Mouse (Mus musculus): Measurements from ENCODE around the gene Gm42669. TPM values are rescaled to one million over a fixed set of nuclear protein-coding genes. Genes with fewer than 3 reads are reported as not detected.

Gm42669 gene
- total and polyA plus RNA-seq, 2 experiments: 0.18 TPM; not detected in 1

GRCm38 (mm10) chr5:107480194-107480593, 27.2 kb upstream of the Gm42669 start:
- WGBS: 94% methylated on average over 2 of the region's 2 CpGs

GRCm38 (mm10) chr5:107488996-107489395, 18.4 kb upstream of the Gm42669 start:
- H3K27me3 ChIP-seq (ENCODE audit: control insufficient read depth, insufficient read depth, low read length): no peaks in the 10 kb centered on the region
- no peak overlapping the region for H3K9ac ChIP-seq (ENCODE audit: low read depth, low read length)
- peaks cover 2% of the 10 kb centered on the region; the same call in 1 of the 2 replicates for H3K36me3 ChIP-seq (ENCODE audit: control insufficient read depth, insufficient read depth, low read length)
- 85% methylated on average over 4 of the region's 4 CpGs for WGBS
- H3K27ac ChIP-seq (replicated peaks; ENCODE audit: insufficient read depth, low read depth, low read length): no peak overlapping the region
- no peak for DNase-seq (ENCODE audit: extremely low read depth, low read depth, low spot score)
- H3K4me1 ChIP-seq (ENCODE audit: control insufficient read depth, insufficient read depth, low read length): no peaks in the 10 kb centered on the region
- H3K4me3 ChIP-seq (ENCODE audit: insufficient read depth, low read depth, low read length): no peak overlapping the region
- H3K79me2 ChIP-seq (ENCODE audit: control insufficient read depth, insufficient read depth, low read length): no peaks in the 10 kb centered on the region
- TF ChIP-seq CTCF (IDR thresholded peaks at IDR 0.05; ENCODE audit: low read depth, low read length) (no peak), POLR2A (IDR thresholded peaks at IDR 0.05; ENCODE audit: extremely low read depth, insufficient read depth, low read length) (no peak)

More at GRCm38 (mm10) chr5:107480194-107480593, 27.2 kb upstream of the Gm42669 start:
- Histone ChIP-seq H3K9ac (ENCODE audit: low read depth, low read length) (no peak overlapping the region), H3K4me1 (ENCODE audit: control insufficient read depth, insufficient read depth, low read length) (no peaks in the 10 kb centered on the region), H3K27ac (replicated peaks; ENCODE audit: insufficient read depth, low read depth, low read length) (no peak overlapping the region), H3K36me3 (ENCODE audit: control insufficient read depth, insufficient read depth, low read length) (no peaks in the 10 kb centered on the region; the same call in 1 of the 2 replicates), H3K27me3 (ENCODE audit: control insufficient read depth, insufficient read depth, low read length) (no peaks in the 10 kb centered on the region), H3K4me3 (ENCODE audit: insufficient read depth, low read depth, low read length) (no peak overlapping the region), H3K79me2 (ENCODE audit: control insufficient read depth, insufficient read depth, low read length) (no peaks in the 10 kb centered on the region)
- TF ChIP-seq CTCF (IDR thresholded peaks at IDR 0.05; ENCODE audit: low read depth, low read length): no peak
- TF ChIP-seq POLR2A (IDR thresholded peaks at IDR 0.05; ENCODE audit: extremely low read depth, insufficient read depth, low read length): no peak
- no peak for DNase-seq (ENCODE audit: extremely low read depth, low read depth, low spot score)

- no peak overlapping the region for H3K27ac ChIP-seq (replicated peaks; ENCODE audit: insufficient read depth, low read depth, low read length)
- DNase-seq (ENCODE audit: extremely low read depth, low read depth, low spot score): no peak
- WGBS: 91% methylated on average over 9 of the region's 9 CpGs
- no peak overlapping the region for H3K4me3 ChIP-seq (ENCODE audit: insufficient read depth, low read depth, low read length)
- H3K79me2 ChIP-seq (ENCODE audit: control insufficient read depth, insufficient read depth, low read length): no peaks in the 10 kb centered on the region
- H3K4me1 ChIP-seq (ENCODE audit: control insufficient read depth, insufficient read depth, low read length): no peaks in the 10 kb centered on the region
- H3K36me3 ChIP-seq (ENCODE audit: control insufficient read depth, insufficient read depth, low read length): peaks cover 2% of the 10 kb centered on the region; the same call in 1 of the 2 replicates
- H3K9ac ChIP-seq (ENCODE audit: low read depth, low read length): no peak overlapping the region
- no peaks in the 10 kb centered on the region for H3K27me3 ChIP-seq (ENCODE audit: control insufficient read depth, insufficient read depth, low read length)
- TF ChIP-seq POLR2A (IDR thresholded peaks at IDR 0.05; ENCODE audit: extremely low read depth, insufficient read depth, low read length) (no peak), CTCF (IDR thresholded peaks at IDR 0.05; ENCODE audit: low read depth, low read length) (no peak)
Measured at GRCm38 (mm10) chr5:107491036-107491435, 16.4 kb upstream of the Gm42669 start.

GRCm38 (mm10) chr5:107492471-107492870, 14.9 kb upstream of the Gm42669 start:
- peaks cover 2% of the 10 kb centered on the region; the same call in 1 of the 2 replicates for H3K36me3 ChIP-seq (ENCODE audit: control insufficient read depth, insufficient read depth, low read length)
- 96% methylated on average over 2 of the region's 2 CpGs for WGBS
- H3K4me1 ChIP-seq (ENCODE audit: control insufficient read depth, insufficient read depth, low read length): no peaks in the 10 kb centered on the region
- DNase-seq (ENCODE audit: extremely low read depth, low read depth, low spot score): no peak
- no peak overlapping the region for H3K27ac ChIP-seq (replicated peaks; ENCODE audit: insufficient read depth, low read depth, low read length)
- H3K79me2 ChIP-seq (ENCODE audit: control insufficient read depth, insufficient read depth, low read length): no peaks in the 10 kb centered on the region
- H3K4me3 ChIP-seq (ENCODE audit: insufficient read depth, low read depth, low read length): no peak overlapping the region
- no peaks in the 10 kb centered on the region for H3K27me3 ChIP-seq (ENCODE audit: control insufficient read depth, insufficient read depth, low read length)
- TF ChIP-seq POLR2A (IDR thresholded peaks at IDR 0.05; ENCODE audit: extremely low read depth, insufficient read depth, low read length): no peak
- TF ChIP-seq CTCF (IDR thresholded peaks at IDR 0.05; ENCODE audit: low read depth, low read length): no peak
- no peak overlapping the region for H3K9ac ChIP-seq (ENCODE audit: low read depth, low read length)

- 97% methylated on average over 5 of the region's 5 CpGs for WGBS
- no peaks in the 10 kb centered on the region for H3K79me2 ChIP-seq (ENCODE audit: control insufficient read depth, insufficient read depth, low read length)
- TF ChIP-seq POLR2A (IDR thresholded peaks at IDR 0.05; ENCODE audit: extremely low read depth, insufficient read depth, low read length) (no peak), CTCF (IDR thresholded peaks at IDR 0.05; ENCODE audit: low read depth, low read length) (no peak)
- no peaks in the 10 kb centered on the region for H3K27me3 ChIP-seq (ENCODE audit: control insufficient read depth, insufficient read depth, low read length)
- no peak overlapping the region for H3K27ac ChIP-seq (replicated peaks; ENCODE audit: insufficient read depth, low read depth, low read length)
- no peak overlapping the region for H3K4me3 ChIP-seq (ENCODE audit: insufficient read depth, low read depth, low read length)
- H3K36me3 ChIP-seq (ENCODE audit: control insufficient read depth, insufficient read depth, low read length): peaks cover 2% of the 10 kb centered on the region; the same call in 1 of the 2 replicates
- no peak for DNase-seq (ENCODE audit: extremely low read depth, low read depth, low spot score)
- no peak overlapping the region for H3K9ac ChIP-seq (ENCODE audit: low read depth, low read length)
- H3K4me1 ChIP-seq (ENCODE audit: control insufficient read depth, insufficient read depth, low read length): no peaks in the 10 kb centered on the region
Measured at GRCm38 (mm10) chr5:107494759-107495158, 12.7 kb upstream of the Gm42669 start.

- Histone ChIP-seq H3K27ac (replicated peaks; ENCODE audit: insufficient read depth, low read depth, low read length) (no peak overlapping the region), H3K4me3 (ENCODE audit: insufficient read depth, low read depth, low read length) (no peak overlapping the region), H3K36me3 (ENCODE audit: control insufficient read depth, insufficient read depth, low read length) (peaks cover 2% of the 10 kb centered on the region; the same call in 1 of the 2 replicates), H3K79me2 (ENCODE audit: control insufficient read depth, insufficient read depth, low read length) (no peaks in the 10 kb centered on the region), H3K27me3 (ENCODE audit: control insufficient read depth, insufficient read depth, low read length) (no peaks in the 10 kb centered on the region), H3K9ac (ENCODE audit: low read depth, low read length) (no peak overlapping the region), H3K4me1 (ENCODE audit: control insufficient read depth, insufficient read depth, low read length) (no peaks in the 10 kb centered on the region)
- DNase-seq (ENCODE audit: extremely low read depth, low read depth, low spot score): no peak
- 93% methylated on average over 2 of the region's 2 CpGs for WGBS
- TF ChIP-seq CTCF (IDR thresholded peaks at IDR 0.05; ENCODE audit: low read depth, low read length) (no peak), POLR2A (IDR thresholded peaks at IDR 0.05; ENCODE audit: extremely low read depth, insufficient read depth, low read length) (no peak)
Measured at GRCm38 (mm10) chr5:107496047-107496446, 11.4 kb upstream of the Gm42669 start.
